Mouse (Mus musculus) ES-E14 (cell line): ENCODE measurements around the gene Pla2g6. TPM values are rescaled to one million over a fixed set of nuclear protein-coding genes. Genes with fewer than 3 reads are reported as not detected.

Source experiments
- DNase-seq: peaks from one replicate; pipeline ENCODE4 v3.0.0-alpha.2; 2013; ENCODE audit warnings: low read depth, low spot score
- H3K27ac ChIP-seq: 2 replicates; pipeline ENCODE4 v1.5.1; 2012; ENCODE audit warnings: low read depth, mild to moderate bottlenecking, low read length, moderate library complexity, mixed read lengths; ENCODE audit not compliant: poor library complexity, insufficient read depth, severe bottlenecking
- H3K36me3 ChIP-seq: 2 replicates; pipeline ENCODE4 v1.6.1; 2012; ENCODE audit warnings: mild to moderate bottlenecking, low read length, moderate library complexity, mixed read lengths; ENCODE audit not compliant: control insufficient read depth, poor library complexity, insufficient read depth, severe bottlenecking
- H3K4me1 ChIP-seq, 2 experiments: fragments of 150-350 bp in 1 of 2; sonication (generic) in 1 of 2; 2 replicates each; pipeline ENCODE4 v1.6.1; 2012; ENCODE audit warnings: low read length in 2 of 2, mild to moderate bottlenecking in 1 of 2, mixed read lengths in 1 of 2; ENCODE audit not compliant: control insufficient read depth in 2 of 2, insufficient read depth in 2 of 2, poor library complexity in 1 of 2
- H3K4me3 ChIP-seq, 2 experiments: fragments of 150-350 bp in 1 of 2; sonication (generic) in 1 of 2; 2 replicates each; pipeline ENCODE4 v1.5.1; 2012; ENCODE audit warnings: low read length in 2 of 2, low read depth in 1 of 2, mild to moderate bottlenecking in 1 of 2, mixed read lengths in 1 of 2; ENCODE audit not compliant: insufficient read depth in 1 of 2, poor library complexity in 1 of 2, severe bottlenecking in 1 of 2
- H3K9ac ChIP-seq: 2 replicates; pipeline ENCODE4 v1.6.1; 2012; ENCODE audit warnings: low read depth, mild to moderate bottlenecking, low read length, mixed read lengths; ENCODE audit not compliant: poor library complexity, insufficient read depth, severe bottlenecking
- H3K9me3 ChIP-seq: fragments of 150-350 bp; sonication (generic); 2 replicates; pipeline ENCODE4 v1.6.1; 2012; ENCODE audit warnings: low read depth, mild to moderate bottlenecking, low read length; ENCODE audit not compliant: control insufficient read depth, insufficient read depth
- CHD2 ChIP-seq: IDR thresholded peaks from 2 replicates; pipeline ENCODE4 v1.6.1; 2014; ENCODE audit warnings: mild to moderate bottlenecking, low read depth, low read length, inconsistent platforms
- HCFC1 ChIP-seq: IDR thresholded peaks from 2 replicates; pipeline ENCODE4 v1.6.1; 2012; ENCODE audit warnings: low read length, inconsistent platforms, borderline replicate concordance; ENCODE audit not compliant: insufficient read depth
- MAFK ChIP-seq: IDR thresholded peaks from 2 replicates; pipeline ENCODE4 v1.6.1; 2014; ENCODE audit warnings: mild to moderate bottlenecking, low read depth, low read length, inconsistent platforms; ENCODE audit not compliant: insufficient read depth
- ZC3H11A ChIP-seq: IDR thresholded peaks from 2 replicates; pipeline ENCODE4 v1.6.1; 2012; ENCODE audit warnings: low read depth, mild to moderate bottlenecking, inconsistent platforms, low read length, borderline replicate concordance
- ZNF384 ChIP-seq: IDR thresholded peaks from 2 replicates; pipeline ENCODE4 v1.6.1; 2012; ENCODE audit warnings: low read depth, low read length, inconsistent platforms
- in situ Hi-C, 2 experiments: fragments of 600-800 bp; cut with MboI; formaldehyde crosslinking; loops; one replicate each; pipeline ENCODE4 v1.15.1; 2025; ENCODE audit warnings: low sequenced_read_pairs in 2 of 2, inconsistent platforms in 1 of 2; ENCODE audit not compliant: unreplicated experiment in 2 of 2
- total RNA-seq: library from RNA; depleted of rRNA; stranded (reverse); fragments of 300-350 nt; gene quantifications from 2 replicates; pipeline ENCODE4 v1.2.3, GENCODE M21; 2012

Pla2g6 gene
- total RNA-seq, 1 experiment = 59.2 TPM

GRCm38 (mm10) chr15:79303725-79304124, 24.5 kb downstream of the Pla2g6 start:
- Histone ChIP-seq H3K4me1 (peaks cover 0 to 2% of the 10 kb centered on the region in 2 experiments; a peak in 1 of 4 replicates), H3K27ac (no peak overlapping the region), H3K9ac (no peak overlapping the region), H3K4me3 (no peak overlapping the region), H3K9me3 (no peaks in the 10 kb centered on the region), H3K36me3 (peaks cover 36% of the 10 kb centered on the region; the same call in 1 of the 2 replicates)
- no peak for DNase-seq
- no peak for TF ChIP-seq CHD2
- TF ChIP-seq MAFK = no peak
- no peak for TF ChIP-seq ZNF384
- in situ Hi-C loops = no loop called here

GRCm38 (mm10) chr15:79299563-79300155, 28.5 kb downstream of the Pla2g6 start:
- H3K27ac ChIP-seq = no peak overlapping the region
- DNase-seq = no peak
- H3K4me3 ChIP-seq = no peak overlapping the region
- H3K9me3 ChIP-seq = no peaks in the 10 kb centered on the region
- TF ChIP-seq CHD2 (no peak), ZNF384 (no peak), HCFC1 (no peak), MAFK (no peak), ZC3H11A (no peak)
- H3K4me1 ChIP-seq = no peaks in the 10 kb centered on the region
- in situ Hi-C loops = no loop called here
- peaks cover 31% of the 10 kb centered on the region; the same call in 1 of the 2 replicates for H3K36me3 ChIP-seq
- H3K9ac ChIP-seq = no peak overlapping the region

GRCm38 (mm10) chr15:79298553-79298952, 29.6 kb downstream of the Pla2g6 start:
- H3K36me3 ChIP-seq = peaks cover 29% of the 10 kb centered on the region; the same call in 1 of the 2 replicates
- H3K9ac ChIP-seq = no peak overlapping the region
- H3K4me1 ChIP-seq = no peaks in the 10 kb centered on the region
- in situ Hi-C loops = no loop called here
- H3K9me3 ChIP-seq = no peaks in the 10 kb centered on the region
- H3K27ac ChIP-seq = no peak overlapping the region
- no peak overlapping the region for H3K4me3 ChIP-seq
- DNase-seq = no peak
- TF ChIP-seq CHD2 (no peak), MAFK (no peak), HCFC1 (no peak), ZNF384 (no peak), ZC3H11A (no peak)

- H3K36me3 ChIP-seq = peaks cover 14% of the 10 kb centered on the region; the same call in 1 of the 2 replicates
- in situ Hi-C loops = no loop called here
- no peaks in the 10 kb centered on the region; a peak in 2 of 4 replicates for H3K4me1 ChIP-seq
- H3K9ac ChIP-seq = no peak overlapping the region
- no peak overlapping the region for H3K4me3 ChIP-seq
- no peak for TF ChIP-seq ZNF384
- no peak for TF ChIP-seq CHD2
- no peak for TF ChIP-seq HCFC1
- TF ChIP-seq ZC3H11A = no peak
- no peak for TF ChIP-seq MAFK
- no peak for DNase-seq
- H3K27ac ChIP-seq = no peak overlapping the region
- no peaks in the 10 kb centered on the region for H3K9me3 ChIP-seq
These were observed 35.4 kb downstream of the Pla2g6 start for GRCm38 (mm10) chr15:79292779-79293178.

- Histone ChIP-seq H3K9me3 (no peaks in the 10 kb centered on the region), H3K4me1 (no peaks in the 10 kb centered on the region; a peak in 3 of 4 replicates), H3K27ac (no peak overlapping the region), H3K36me3 (peaks cover 25% of the 10 kb centered on the region), H3K4me3 (no peak overlapping the region), H3K9ac (no peak overlapping the region)
- no peak for DNase-seq
- in situ Hi-C loops = no loop called here
- TF ChIP-seq CHD2 = no peak
- TF ChIP-seq ZC3H11A = no peak
- TF ChIP-seq ZNF384 = no peak
These were observed 37.9 kb downstream of the Pla2g6 start for GRCm38 (mm10) chr15:79290340-79290739.
